In the genomic region with DNA sequence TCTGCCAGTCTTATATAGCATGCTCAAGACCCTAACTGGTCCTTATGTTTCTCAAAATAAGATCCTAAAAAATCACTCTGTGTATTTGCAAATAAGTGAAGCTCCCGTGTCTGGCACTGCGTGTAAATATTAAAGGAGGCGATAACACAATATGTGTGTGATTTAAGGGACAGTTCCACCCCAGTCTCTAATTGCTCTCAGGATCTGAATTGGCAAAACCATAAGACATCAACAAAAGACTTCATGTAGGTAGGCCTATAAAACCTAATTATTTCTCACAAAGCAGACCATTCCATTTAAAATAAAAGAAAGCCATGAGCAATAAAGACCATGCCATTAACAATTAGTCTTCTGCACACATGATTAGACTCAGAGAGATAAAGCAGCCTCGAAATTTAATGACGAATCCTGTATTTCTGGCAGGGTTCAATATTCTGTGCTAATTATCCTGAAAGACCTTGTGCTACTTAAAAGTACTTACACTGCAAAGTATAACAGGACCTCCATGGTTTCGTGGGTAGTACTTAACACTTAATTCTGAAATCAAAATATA, we compare ENCODE assay signal across 22 mouse cellular contexts.
"Had no signal": no experiment of that assay in that cellular context is flagged by ENCODE, and none has a peak within 500 bp of the region (broad histone marks: within the 10 kb centered on the region; RNA-seq: fewer than 3 reads in every experiment).

No protein-coding gene starts in this region.

- H3K4me1 ChIP-seq: limb, embryonic 10.5 days; limb, embryonic 13.5 days; liver, embryonic 12.5 days; liver, embryonic 15.5 days; lung, embryonic 15.5 days; megakaryocyte, embryonic 14.5 days; midbrain, embryonic 10.5 days; midbrain, embryonic 13.5 days; neural tube, embryonic 15.5 days had no signal

- H3K9ac ChIP-seq: limb, embryonic 13.5 days; liver, embryonic 12.5 days; liver, embryonic 15.5 days; lung, embryonic 15.5 days; midbrain, embryonic 13.5 days; neural tube, embryonic 15.5 days had no signal

- H3K36me3 ChIP-seq: limb, embryonic 10.5 days; limb, embryonic 13.5 days; liver, embryonic 12.5 days; liver, embryonic 15.5 days; lung, embryonic 15.5 days; midbrain, embryonic 10.5 days; midbrain, embryonic 13.5 days; neural tube, embryonic 15.5 days had no signal

- H3K27me3 ChIP-seq: limb, embryonic 13.5 days; liver, embryonic 12.5 days; liver, embryonic 15.5 days; lung, embryonic 15.5 days; megakaryocyte, embryonic 14.5 days; midbrain, embryonic 13.5 days; neural tube, embryonic 15.5 days had no signal

- DNase-seq: kidney, adult 9 months; kidney, postnatal 14 days; kidney, postnatal 4 days; layer of hippocampus, adult 9-11 months; liver; lung, adult 18-20 months; lung, postnatal 10 days; lung, postnatal 36 days; thymus, adult 18-20 months; thymus, postnatal 36 days had no signal

- H3K4me3 ChIP-seq: layer of hippocampus, adult 2 months; limb, embryonic 10.5 days; limb, embryonic 13.5 days; liver, embryonic 12.5 days; liver, embryonic 15.5 days; lung, embryonic 15.5 days; megakaryocyte, embryonic 14.5 days; midbrain, embryonic 10.5 days; midbrain, embryonic 13.5 days; myocyte; neural tube, embryonic 15.5 days had no signal

- H3K4me2 ChIP-seq: limb, embryonic 13.5 days; liver, embryonic 12.5 days; liver, embryonic 15.5 days; lung, embryonic 15.5 days; midbrain, embryonic 13.5 days; neural tube, embryonic 15.5 days had no signal

- H3K9me3 ChIP-seq: limb, embryonic 10.5 days; limb, embryonic 13.5 days; liver, embryonic 12.5 days; liver, embryonic 15.5 days; lung, embryonic 15.5 days; megakaryocyte, embryonic 14.5 days; midbrain, embryonic 10.5 days; midbrain, embryonic 13.5 days; neural tube, embryonic 15.5 days had no signal

- ATAC-seq: liver, embryonic 12.5 days; midbrain, embryonic 13.5 days; midbrain, embryonic 16.5 days had no signal

- H3K27ac ChIP-seq: layer of hippocampus, adult 2 months; limb, embryonic 10.5 days; limb, embryonic 13.5 days; liver, embryonic 12.5 days; liver, embryonic 15.5 days; lung, embryonic 15.5 days; midbrain, embryonic 10.5 days; midbrain, embryonic 13.5 days; neural tube, embryonic 15.5 days had no signal
